Mouse (Mus musculus) neural tube, embryonic 12.5 days (tissue): Measurements from ENCODE around the gene Abhd15. TPM values are rescaled to one million over a fixed set of nuclear protein-coding genes. Genes with fewer than 3 reads are reported as not detected.

Experiments used
- ATAC-seq: fragments of 200-750 bp; cut with Nextera tagmentation; 2 replicates; pipeline ENCODE4 v1.8.0; 2017; ENCODE audit warnings: low read depth, mild to moderate bottlenecking, moderate TSS enrichment, moderate library complexity; ENCODE audit not compliant: low FRiP score
- H3K27ac ChIP-seq: fragments of 300-500 bp; sonication (generic); 2 replicates; pipeline ENCODE4 v1.5.1; 2016
- H3K27me3 ChIP-seq: fragments of 300-500 bp; sonication (generic); replicated peaks from 2 replicates; pipeline ENCODE4 v1.6.1; 2016; ENCODE audit warnings: mild to moderate bottlenecking
- H3K36me3 ChIP-seq: fragments of 300-500 bp; sonication (generic); 2 replicates; pipeline ENCODE4 v1.6.1; 2016; ENCODE audit warnings: mild to moderate bottlenecking
- H3K4me1 ChIP-seq: fragments of 300-500 bp; sonication (generic); 2 replicates; pipeline ENCODE4 v1.6.1; 2016
- H3K4me2 ChIP-seq: fragments of 300-500 bp; sonication (generic); replicated peaks from 2 replicates; pipeline ENCODE4 v1.6.1; 2016; ENCODE audit warnings: mild to moderate bottlenecking
- H3K4me3 ChIP-seq: fragments of 300-500 bp; sonication (generic); 2 replicates; pipeline ENCODE4 v1.5.1; 2016
- H3K9ac ChIP-seq: fragments of 300-500 bp; sonication (generic); 2 replicates; pipeline ENCODE4 v1.6.1; 2016; ENCODE audit warnings: mild to moderate bottlenecking
- H3K9me3 ChIP-seq: fragments of 300-500 bp; sonication (generic); 2 replicates; pipeline ENCODE4 v1.6.1; 2016; ENCODE audit warnings: mild to moderate bottlenecking
- WGBS: fragments of 180-500 bp; shearing (Covaris S2); methylation state at CpG from one replicate; pipeline ENCODE4 v1.1.7; 2016; 5-methylcytosine and 5-hydroxymethylcytosine counted together
- polyA plus RNA-seq: library from polyadenylated mRNA; unstranded; fragments of >200 nt; fragmentation: Nextera tagmentation; extraction: Ambion mirVana; gene quantifications from 2 replicates; pipeline ENCODE4 v1.2.1, GENCODE M21; 2016

Abhd15 gene
- polyA plus RNA-seq, 1 experiment from 2014 or later, result 7.1 TPM

- 61% methylated on average over 5 of the region's 5 CpGs for WGBS
- H3K27ac ChIP-seq, result peak overlapping the region; percentile 32
- 0 out of 2 replicates have a peak overlapping the region, but pooled peaks have one; percentile 7 for H3K4me3 ChIP-seq
- H3K9ac ChIP-seq, result peak overlapping the region; percentile 45
- no peak for ATAC-seq
- H3K9me3 ChIP-seq, result no peaks in the 10 kb centered on the region
- peaks cover 72% of the 10 kb centered on the region for H3K4me1 ChIP-seq
- no peaks in the 10 kb centered on the region for H3K27me3 ChIP-seq
- H3K4me2 ChIP-seq, result peak overlapping the region; percentile 68
- no peaks in the 10 kb centered on the region; the same call in 1 of the 2 replicates for H3K36me3 ChIP-seq
Measured at GRCm38 (mm10) chr11:77486798-77487197, 28.1 kb upstream of the Abhd15 start.

- 2% methylated on average over 53 of the region's 55 CpGs for WGBS
- no peaks in the 10 kb centered on the region for H3K27me3 ChIP-seq
- H3K4me2 ChIP-seq, result peak overlapping the region; percentile 68
- peak overlapping the region; percentile 93 for H3K9ac ChIP-seq
- no peaks in the 10 kb centered on the region for H3K9me3 ChIP-seq
- peak overlapping the region; percentile 79 for H3K4me3 ChIP-seq
- no peak overlapping the region; the same call in 1 of the 2 replicates for H3K27ac ChIP-seq
- ATAC-seq, result no peak
- no peaks in the 10 kb centered on the region; the same call in 1 of the 2 replicates for H3K36me3 ChIP-seq
- H3K4me1 ChIP-seq, result peaks cover 72% of the 10 kb centered on the region
Measured at GRCm38 (mm10) chr11:77488771-77489581, 25.9 kb upstream of the Abhd15 start.

- ATAC-seq, result peak; percentile 60
- Histone ChIP-seq H3K27ac (peak within 1 kb of the TSS; percentile 72; the same call in 1 of the 2 replicates), H3K9me3 (no peaks in the 10 kb centered on the region), H3K4me2 (peak within 1 kb of the TSS; percentile 68), H3K27me3 (no peaks in the 10 kb centered on the region), H3K9ac (peak within 1 kb of the TSS; percentile 93), H3K4me1 (peaks cover 75% of the 10 kb centered on the region), H3K4me3 (peak within 1 kb of the TSS; percentile 79), H3K36me3 (no peaks in the 10 kb centered on the region)
- under 1% methylated on average over 61 of the region's 87 CpGs for WGBS
Measured at GRCm38 (mm10) chr11:77489591-77490235, 25.2 kb upstream of the Abhd15 start, which contains the start of gene Ankrd13b. Ankrd13b (minus strand) TSS chr11:77489678.

- Histone ChIP-seq H3K9me3 (no peaks in the 10 kb centered on the region), H3K27me3 (no peaks in the 10 kb centered on the region), H3K36me3 (no peaks in the 10 kb centered on the region), H3K27ac (no peak overlapping the region), H3K9ac (peak overlapping the region; percentile 93), H3K4me3 (peak overlapping the region; percentile 79; the same call in 1 of the 2 replicates), H3K4me1 (peaks cover 74% of the 10 kb centered on the region), H3K4me2 (peak overlapping the region; percentile 68)
- 69% methylated on average over 6 of the region's 6 CpGs for WGBS
- ATAC-seq, result no peak
Measured at GRCm38 (mm10) chr11:77490451-77490850, 24.5 kb upstream of the Abhd15 start.

GRCm38 (mm10) chr11:77491123-77491501, 23.8 kb upstream of the Abhd15 start:
- H3K27ac ChIP-seq, result peak overlapping the region; percentile 57; the same call in 1 of the 2 replicates

GRCm38 (mm10) chr11:77491502-77492291, 23.2 kb upstream of the Abhd15 start:
- peak overlapping the region; percentile 57; the same call in 1 of the 2 replicates for H3K27ac ChIP-seq
- under 1% methylated on average over 23 of the region's 23 CpGs for WGBS
- peak; percentile 61 for ATAC-seq

More at GRCm38 (mm10) chr11:77491123-77491501, 23.8 kb upstream of the Abhd15 start:
- Histone ChIP-seq H3K36me3 (no peaks in the 10 kb centered on the region), H3K27me3 (no peaks in the 10 kb centered on the region), H3K4me1 (peaks cover 72% of the 10 kb centered on the region), H3K4me3 (peak overlapping the region; percentile 33), H3K9ac (peak overlapping the region; percentile 57), H3K9me3 (no peaks in the 10 kb centered on the region), H3K4me2 (peak overlapping the region; percentile 68)
- peak; percentile 70 for ATAC-seq
- under 1% methylated on average over 13 of the region's 13 CpGs for WGBS

GRCm38 (mm10) chr11:77492311-77492871, 22.5 kb upstream of the Abhd15 start:
- Histone ChIP-seq H3K4me3 (peak overlapping the region; percentile 97), H3K4me1 (peaks cover 62% of the 10 kb centered on the region), H3K27ac (no peak overlapping the region), H3K36me3 (no peaks in the 10 kb centered on the region), H3K27me3 (no peaks in the 10 kb centered on the region), H3K9ac (peak overlapping the region; percentile 57; the same call in 1 of the 2 replicates), H3K9me3 (no peaks in the 10 kb centered on the region), H3K4me2 (peak overlapping the region; percentile 68)
- no peak for ATAC-seq
- WGBS, result under 1% methylated on average over 16 of the region's 18 CpGs

More at GRCm38 (mm10) chr11:77491502-77492291, 23.2 kb upstream of the Abhd15 start:
- peak overlapping the region; percentile 68 for H3K4me2 ChIP-seq
- H3K9ac ChIP-seq, result peak overlapping the region; percentile 57
- H3K9me3 ChIP-seq, result no peaks in the 10 kb centered on the region
- no peaks in the 10 kb centered on the region for H3K36me3 ChIP-seq
- no peaks in the 10 kb centered on the region for H3K27me3 ChIP-seq
- H3K4me3 ChIP-seq, result peak overlapping the region; percentile 97
- peaks cover 66% of the 10 kb centered on the region for H3K4me1 ChIP-seq

- Histone ChIP-seq H3K4me1 (peaks cover 61% of the 10 kb centered on the region), H3K4me2 (peak overlapping the region; percentile 68), H3K27ac (no peak overlapping the region), H3K4me3 (peak overlapping the region; percentile 97), H3K36me3 (no peaks in the 10 kb centered on the region), H3K9ac (peak overlapping the region; percentile 57), H3K27me3 (no peaks in the 10 kb centered on the region), H3K9me3 (no peaks in the 10 kb centered on the region)
- peak; percentile 30; the same call in 1 of the 2 replicates for ATAC-seq
- under 1% methylated on average over 31 of the region's 32 CpGs for WGBS
Measured at GRCm38 (mm10) chr11:77492911-77493332, 22.0 kb upstream of the Abhd15 start.

- Histone ChIP-seq H3K9ac (peak within 1 kb of the TSS; percentile 95), H3K27ac (peak within 1 kb of the TSS; percentile 82; the same call in 1 of the 2 replicates), H3K4me1 (peaks cover 57% of the 10 kb centered on the region), H3K9me3 (no peaks in the 10 kb centered on the region), H3K27me3 (no peaks in the 10 kb centered on the region), H3K36me3 (peaks cover under 1% of the 10 kb centered on the region), H3K4me3 (peak within 1 kb of the TSS; percentile 97), H3K4me2 (peak within 1 kb of the TSS; percentile 92)
- WGBS, result 2% methylated on average over 65 of the region's 74 CpGs
- no peak for ATAC-seq
Measured at GRCm38 (mm10) chr11:77493512-77494343, 21.2 kb upstream of the Abhd15 start, which contains the start of gene Git1. Git1 (plus strand) TSS chr11:77493562.

- H3K4me1 ChIP-seq, result peaks cover 54% of the 10 kb centered on the region
- no peaks in the 10 kb centered on the region for H3K27me3 ChIP-seq
- peak overlapping the region; percentile 95 for H3K9ac ChIP-seq
- no peak for ATAC-seq
- 34% methylated on average over 4 of the region's 4 CpGs for WGBS
- H3K27ac ChIP-seq, result peak overlapping the region; percentile 51; the same call in 1 of the 2 replicates
- peak overlapping the region; percentile 97 for H3K4me3 ChIP-seq
- H3K9me3 ChIP-seq, result no peaks in the 10 kb centered on the region
- peaks cover 6% of the 10 kb centered on the region for H3K36me3 ChIP-seq
- peak overlapping the region; percentile 92 for H3K4me2 ChIP-seq
Measured at GRCm38 (mm10) chr11:77494344-77494676, 20.6 kb upstream of the Abhd15 start.
